Mouse (Mus musculus) forebrain, embryonic 16.5 days (tissue): ENCODE measurements around the gene Galnt2. TPM values are rescaled to one million over a fixed set of nuclear protein-coding genes. Genes with fewer than 3 reads are reported as not detected.

Source experiments
- ATAC-seq: fragments of 200-750 bp; cut with Nextera tagmentation; 2 replicates; pipeline ENCODE4 v1.8.0; 2017; ENCODE audit warnings: mild to moderate bottlenecking, moderate library complexity
- H3K27ac ChIP-seq: fragments of 300-500 bp; sonication (generic); 2 replicates; pipeline ENCODE4 v1.5.1; 2014; ENCODE audit warnings: low read length, control low read depth
- H3K27me3 ChIP-seq: fragments of 300-500 bp; sonication (generic); replicated peaks from 2 replicates; pipeline ENCODE4 v1.6.1; 2014; ENCODE audit warnings: low read length; ENCODE audit not compliant: control insufficient read depth, insufficient read depth
- H3K36me3 ChIP-seq: fragments of 300-500 bp; sonication (generic); 2 replicates; pipeline ENCODE4 v1.6.1; 2014; ENCODE audit not compliant: control insufficient read depth, insufficient read depth
- H3K4me1 ChIP-seq: fragments of 300-500 bp; sonication (generic); replicated peaks from 2 replicates; pipeline ENCODE4 v1.6.1; 2014; ENCODE audit warnings: low read length; ENCODE audit not compliant: control insufficient read depth, insufficient read depth
- H3K4me2 ChIP-seq: fragments of 300-500 bp; sonication (generic); 2 replicates; pipeline ENCODE4 v1.6.1; 2014; ENCODE audit warnings: mild to moderate bottlenecking, low read length, control low read depth
- H3K4me3 ChIP-seq: fragments of 300-500 bp; sonication (generic); replicated peaks from 2 replicates; pipeline ENCODE4 v1.5.1; 2014; ENCODE audit warnings: mild to moderate bottlenecking, low read length, control low read depth
- H3K9ac ChIP-seq: fragments of 300-500 bp; sonication (generic); replicated peaks from 2 replicates; pipeline ENCODE4 v1.6.1; 2014; ENCODE audit warnings: low read depth, low read length, control low read depth
- H3K9me3 ChIP-seq: fragments of 300-500 bp; sonication (generic); 2 replicates; pipeline ENCODE4 v1.6.1; 2016; ENCODE audit warnings: low read length; ENCODE audit not compliant: control insufficient read depth
- WGBS: fragments of 180-500 bp; shearing (Covaris S2); extraction: QIAGEN DNeasy Blood & Tissue Kit; methylation state at CpG from one replicate; pipeline ENCODE4 v1.1.7; 2014; 5-methylcytosine and 5-hydroxymethylcytosine counted together
- polyA plus RNA-seq: library from polyadenylated mRNA; unstranded; fragments of >200 nt; fragmentation: Nextera tagmentation; extraction: Ambion mirVana; gene quantifications from 2 replicates; pipeline ENCODE4 v1.2.1, GENCODE M21; 2015

The Galnt2 gene
- polyA plus RNA-seq, 1 experiment from 2014 or later = 47.8 TPM

DNA sequence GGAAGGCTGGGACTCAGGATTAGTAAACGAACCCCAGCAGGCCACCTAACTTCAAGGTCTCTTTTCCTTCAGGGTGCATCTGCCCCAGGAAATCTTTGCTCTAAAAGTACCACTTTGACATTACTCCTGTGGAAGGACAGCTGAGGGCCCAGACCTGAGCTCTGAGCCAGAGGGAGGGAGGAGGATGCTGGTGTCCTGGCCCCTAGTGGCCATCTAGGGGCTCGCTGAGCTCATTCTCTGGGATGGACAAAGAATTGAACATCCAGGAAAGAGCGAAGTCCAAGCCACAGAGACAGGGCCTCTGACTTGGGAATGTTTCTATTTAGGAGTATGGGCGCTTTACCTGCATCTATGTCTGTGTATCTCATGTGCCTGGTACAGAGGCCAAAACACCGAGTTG lies 120.4 kb downstream of the Galnt2 start:
- 65% methylated on average over 5 of the region's 5 CpGs for WGBS
- Histone ChIP-seq H3K27me3 (no peaks in the 10 kb centered on the region), H3K4me1 (no peaks in the 10 kb centered on the region), H3K27ac (no peak overlapping the region), H3K4me2 (no peak overlapping the region), H3K36me3 (no peaks in the 10 kb centered on the region), H3K9ac (no peak overlapping the region), H3K9me3 (no peaks in the 10 kb centered on the region), H3K4me3 (no peak overlapping the region)
- no peak for ATAC-seq

- WGBS = 79% methylated on average over 3 of the region's 3 CpGs
- no peak overlapping the region for H3K9ac ChIP-seq
Observed at GRCm38 (mm10) chr8:124360911-124361310, 129.7 kb downstream of the Galnt2 start.

GRCm38 (mm10) chr8:124361773-124362427 lies 130.7 kb downstream of the Galnt2 start:
- H3K36me3 ChIP-seq = no peaks in the 10 kb centered on the region
- no peak overlapping the region for H3K9ac ChIP-seq
- no peak overlapping the region for H3K4me2 ChIP-seq
- H3K9me3 ChIP-seq = no peaks in the 10 kb centered on the region
- 81% methylated on average over 11 of the region's 11 CpGs for WGBS
- no peak for ATAC-seq
- H3K27ac ChIP-seq = no peak overlapping the region
- H3K4me1 ChIP-seq = no peaks in the 10 kb centered on the region
- H3K4me3 ChIP-seq = no peak overlapping the region
- no peaks in the 10 kb centered on the region for H3K27me3 ChIP-seq

More at GRCm38 (mm10) chr8:124360911-124361310, 129.7 kb downstream of the Galnt2 start:
- no peak overlapping the region for H3K4me3 ChIP-seq
- no peaks in the 10 kb centered on the region for H3K27me3 ChIP-seq
- H3K4me1 ChIP-seq = no peaks in the 10 kb centered on the region
- H3K27ac ChIP-seq = no peak overlapping the region
- no peaks in the 10 kb centered on the region for H3K36me3 ChIP-seq
- ATAC-seq = no peak
- H3K4me2 ChIP-seq = no peak overlapping the region
- H3K9me3 ChIP-seq = no peaks in the 10 kb centered on the region

GRCm38 (mm10) chr8:124362589-124362988 lies 131.4 kb downstream of the Galnt2 start:
- H3K4me2 ChIP-seq = no peak overlapping the region
- ATAC-seq = no peak
- H3K4me1 ChIP-seq = no peaks in the 10 kb centered on the region
- H3K27ac ChIP-seq = no peak overlapping the region
- 83% methylated on average over 7 of the region's 7 CpGs for WGBS
- no peaks in the 10 kb centered on the region for H3K9me3 ChIP-seq
- H3K4me3 ChIP-seq = no peak overlapping the region
- no peaks in the 10 kb centered on the region for H3K27me3 ChIP-seq
- no peaks in the 10 kb centered on the region for H3K36me3 ChIP-seq
- no peak overlapping the region for H3K9ac ChIP-seq

GRCm38 (mm10) chr8:124363337-124363736 lies 132.1 kb downstream of the Galnt2 start:
- Histone ChIP-seq H3K4me3 (no peak overlapping the region), H3K4me1 (no peaks in the 10 kb centered on the region), H3K27ac (no peak overlapping the region), H3K9me3 (no peaks in the 10 kb centered on the region), H3K27me3 (no peaks in the 10 kb centered on the region), H3K36me3 (no peaks in the 10 kb centered on the region), H3K4me2 (no peak overlapping the region), H3K9ac (no peak overlapping the region)
- ATAC-seq = no peak
- 94% methylated on average over 15 of the region's 15 CpGs for WGBS

DNA sequence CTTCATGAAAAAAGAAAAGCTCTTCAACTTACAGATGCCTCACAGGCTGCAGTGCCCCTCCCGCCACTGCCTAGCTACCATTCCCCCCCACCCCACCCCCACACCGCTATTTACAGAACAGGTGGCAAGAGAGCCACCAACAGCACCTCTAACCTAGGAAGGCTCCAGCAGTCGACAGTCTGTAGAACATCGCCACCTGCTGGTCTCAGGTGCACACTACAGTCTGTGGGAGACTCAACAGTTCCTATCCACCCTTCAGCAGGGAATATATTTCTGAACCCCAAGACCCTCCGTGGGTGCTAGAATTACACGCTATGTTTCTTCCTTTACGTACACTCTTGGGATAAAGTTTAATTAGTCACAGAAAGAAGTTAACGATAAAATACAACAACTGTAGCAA lies 137.0 kb downstream of the Galnt2 start:
- H3K9me3 ChIP-seq = no peaks in the 10 kb centered on the region
- 0 out of 2 replicates have a peak, but pooled peaks have one; percentile 28 for ATAC-seq
- no peaks in the 10 kb centered on the region for H3K4me1 ChIP-seq
- H3K9ac ChIP-seq = no peak overlapping the region
- no peaks in the 10 kb centered on the region for H3K27me3 ChIP-seq
- 23% methylated on average over 8 of the region's 8 CpGs for WGBS
- no peak overlapping the region for H3K27ac ChIP-seq
- H3K4me3 ChIP-seq = no peak overlapping the region
- no peak overlapping the region for H3K4me2 ChIP-seq
- H3K36me3 ChIP-seq = no peaks in the 10 kb centered on the region

DNA sequence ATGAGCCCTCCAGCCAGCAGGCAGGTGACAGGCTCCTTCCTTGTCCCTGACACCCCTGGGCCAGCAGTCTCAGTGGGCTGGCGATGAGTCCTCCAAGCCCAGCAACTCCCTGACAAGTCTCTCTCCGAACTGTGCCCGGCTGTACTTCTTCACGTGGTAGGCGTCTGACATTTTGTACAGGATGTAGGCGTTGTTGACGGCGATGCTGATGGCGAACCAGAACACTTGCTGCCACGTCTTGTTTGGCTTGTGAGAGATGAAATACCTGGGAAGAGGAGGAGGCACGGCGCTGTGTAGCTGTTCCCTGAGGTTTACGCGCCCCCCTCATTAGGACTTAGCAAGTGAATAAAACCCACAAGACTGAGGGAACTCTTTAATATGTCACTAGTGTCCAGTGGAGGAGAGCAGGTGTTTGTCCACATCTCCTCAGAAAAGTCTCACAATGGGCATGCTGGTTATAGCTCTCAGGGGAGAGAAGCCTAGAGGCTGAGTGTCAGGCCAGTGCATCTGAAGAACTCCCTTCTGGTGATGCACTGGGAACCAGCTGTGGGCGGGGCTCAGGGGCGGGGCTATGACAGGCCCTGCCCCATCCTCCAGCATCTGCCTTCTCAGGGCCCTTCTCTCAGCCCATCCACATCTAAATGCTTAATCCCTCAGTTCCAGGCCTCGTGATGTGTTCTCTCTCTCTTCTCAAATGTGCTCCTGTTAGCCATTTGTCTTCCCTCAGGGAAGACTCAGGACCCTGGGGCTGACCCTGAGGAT lies 139.4 kb downstream of the Galnt2 start:
- Histone ChIP-seq H3K9me3 (no peaks in the 10 kb centered on the region), H3K36me3 (no peaks in the 10 kb centered on the region), H3K4me2 (no peak overlapping the region), H3K27me3 (no peaks in the 10 kb centered on the region), H3K9ac (no peak overlapping the region), H3K27ac (no peak overlapping the region), H3K4me3 (no peak overlapping the region), H3K4me1 (no peaks in the 10 kb centered on the region)
- 77% methylated on average over 17 of the region's 17 CpGs for WGBS
- ATAC-seq = no peak

DNA sequence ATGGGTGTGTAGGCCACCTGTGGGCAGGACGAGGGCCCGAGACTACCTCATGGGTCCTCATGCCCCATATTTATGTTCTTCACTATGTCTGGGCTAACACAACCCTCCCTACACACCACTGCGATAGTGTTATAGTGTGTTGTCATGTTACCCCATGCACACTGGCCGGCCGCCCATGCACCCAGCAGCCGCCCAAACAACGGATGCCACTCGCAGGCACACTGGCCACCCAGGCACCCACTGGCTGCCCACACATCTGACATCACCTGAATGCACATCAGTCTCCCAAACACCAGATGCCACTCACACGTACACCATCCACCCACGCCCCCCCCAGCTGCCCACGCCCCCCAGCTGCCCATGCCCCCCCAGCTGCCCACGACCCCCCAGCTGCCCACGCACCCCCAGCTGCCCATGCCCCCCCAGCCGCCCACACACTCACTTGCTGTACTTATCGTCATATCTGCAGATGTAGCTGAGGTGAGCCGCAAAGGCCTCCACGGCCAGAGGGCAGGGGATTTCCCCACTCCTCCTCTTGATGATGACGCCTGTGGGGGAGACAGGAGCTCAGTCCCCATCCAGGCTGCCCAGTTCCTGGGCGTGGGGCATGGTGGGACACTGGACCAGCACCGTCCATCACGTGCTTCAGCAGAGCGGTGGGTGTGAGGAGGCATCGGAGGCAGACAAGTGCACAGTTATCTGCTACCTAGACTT lies 140.4 kb downstream of the Galnt2 start:
- no peak overlapping the region for H3K9ac ChIP-seq
- ATAC-seq = no peak
- H3K4me2 ChIP-seq = no peak overlapping the region
- H3K27ac ChIP-seq = no peak overlapping the region
- 89% methylated on average over 23 of the region's 23 CpGs for WGBS
- H3K4me3 ChIP-seq = no peak overlapping the region
- H3K36me3 ChIP-seq = no peaks in the 10 kb centered on the region
- no peaks in the 10 kb centered on the region for H3K9me3 ChIP-seq
- H3K27me3 ChIP-seq = no peaks in the 10 kb centered on the region
- H3K4me1 ChIP-seq = no peaks in the 10 kb centered on the region

DNA sequence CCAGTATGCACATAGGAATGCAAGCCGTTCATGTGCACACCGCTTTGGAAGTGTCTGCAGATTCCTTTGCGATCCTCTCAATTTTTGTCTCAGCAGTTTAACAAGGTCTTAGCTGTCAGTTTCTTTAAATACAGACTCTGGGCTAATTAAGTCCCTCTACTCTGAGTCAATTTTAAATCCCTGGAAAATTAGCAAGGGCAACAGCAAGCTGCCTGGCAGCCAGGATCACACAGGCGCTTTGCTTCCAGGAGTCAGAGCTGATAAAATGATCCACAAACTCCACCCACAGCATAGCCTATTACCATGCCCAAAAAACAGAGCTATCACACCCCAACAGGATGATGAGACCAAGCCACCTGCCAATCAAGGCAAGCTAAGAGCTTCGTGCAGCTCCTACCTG lies 142.6 kb downstream of the Galnt2 start:
- no peaks in the 10 kb centered on the region for H3K4me1 ChIP-seq
- no peak overlapping the region for H3K9ac ChIP-seq
- H3K27me3 ChIP-seq = no peaks in the 10 kb centered on the region
- no peak for ATAC-seq
- no peaks in the 10 kb centered on the region for H3K9me3 ChIP-seq
- no peak overlapping the region for H3K4me3 ChIP-seq
- WGBS = 79% methylated on average over 5 of the region's 5 CpGs
- H3K36me3 ChIP-seq = no peaks in the 10 kb centered on the region
- no peak overlapping the region for H3K27ac ChIP-seq
- no peak overlapping the region for H3K4me2 ChIP-seq
